Mouse (Mus musculus): ENCODE measurements around the gene Synj2. TPM values are rescaled to one million over a fixed set of nuclear protein-coding genes. Genes with fewer than 3 reads are reported as not detected.
A peak's percentile ranks its signal among the peaks of the same experiment; 100 is the strongest.

Synj2 gene
- total and polyA plus RNA-seq, 2 experiments: 0.66 to 3.0 TPM

DNA sequence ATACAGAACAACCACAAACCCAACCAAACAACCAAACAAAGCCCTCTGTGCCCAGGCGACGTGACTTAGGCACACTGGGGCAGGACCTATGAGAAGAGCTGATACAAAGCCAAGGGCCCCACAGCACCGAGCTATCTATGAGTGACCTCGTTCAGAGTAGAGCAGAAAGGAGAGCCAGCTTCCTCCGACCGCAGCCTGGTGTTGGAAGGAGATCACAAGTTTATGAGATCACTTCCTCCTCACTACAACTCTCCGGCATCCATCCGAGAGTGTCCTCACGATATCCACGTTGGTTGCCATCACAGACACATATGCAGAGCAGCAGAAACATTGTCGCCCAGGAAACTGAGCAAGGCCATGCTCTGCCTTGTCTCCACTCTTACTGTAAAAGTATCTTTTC lies 67.5 kb downstream of the Synj2 start:
- no peak for DNase-seq (ENCODE audit: extremely low read depth, low read depth, low spot score)
- TF ChIP-seq CTCF (IDR thresholded peaks at IDR 0.05; ENCODE audit: low read depth, low read length) (no peak), POLR2A (IDR thresholded peaks at IDR 0.05; ENCODE audit: extremely low read depth, insufficient read depth, low read length) (no peak)
- Histone ChIP-seq H3K27me3 (ENCODE audit: control insufficient read depth, insufficient read depth, low read length) (no peaks in the 10 kb centered on the region), H3K4me1 (ENCODE audit: control insufficient read depth, insufficient read depth, low read length) (peaks cover 10% of the 10 kb centered on the region), H3K27ac (replicated peaks; ENCODE audit: insufficient read depth, low read depth, low read length) (no peak overlapping the region), H3K4me3 (ENCODE audit: insufficient read depth, low read depth, low read length) (no peak overlapping the region), H3K79me2 (ENCODE audit: control insufficient read depth, insufficient read depth, low read length) (no peaks in the 10 kb centered on the region), H3K9ac (ENCODE audit: low read depth, low read length) (no peak overlapping the region), H3K36me3 (ENCODE audit: control insufficient read depth, insufficient read depth, low read length) (no peaks in the 10 kb centered on the region)
- 72% methylated on average over 11 of the region's 11 CpGs for WGBS

DNA sequence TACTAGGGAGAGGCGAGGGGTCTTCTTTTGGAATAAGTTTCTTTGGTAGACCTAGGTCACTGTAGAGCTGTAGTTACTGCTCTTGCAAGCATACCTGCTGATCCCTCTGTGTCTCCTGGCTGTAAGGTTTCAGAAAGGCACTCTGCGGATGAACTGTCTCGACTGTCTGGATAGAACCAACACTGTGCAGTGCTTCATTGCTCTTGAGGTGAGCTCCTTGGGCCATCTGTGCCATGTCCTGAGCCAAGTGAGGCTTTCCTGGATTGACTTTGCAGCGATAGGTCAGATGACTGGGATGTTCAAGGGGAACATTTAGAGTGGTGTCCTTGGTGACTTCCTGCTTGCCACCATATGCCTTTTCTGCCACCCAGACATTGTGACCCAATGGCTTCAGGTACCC lies 68.5 kb downstream of the Synj2 start:
- 95% methylated on average over 4 of the region's 4 CpGs for WGBS
- no peak for TF ChIP-seq CTCF (IDR thresholded peaks at IDR 0.05; ENCODE audit: low read depth, low read length)
- TF ChIP-seq POLR2A (IDR thresholded peaks at IDR 0.05; ENCODE audit: extremely low read depth, insufficient read depth, low read length): no peak
- no peak for DNase-seq (ENCODE audit: extremely low read depth, low read depth, low spot score)

DNA sequence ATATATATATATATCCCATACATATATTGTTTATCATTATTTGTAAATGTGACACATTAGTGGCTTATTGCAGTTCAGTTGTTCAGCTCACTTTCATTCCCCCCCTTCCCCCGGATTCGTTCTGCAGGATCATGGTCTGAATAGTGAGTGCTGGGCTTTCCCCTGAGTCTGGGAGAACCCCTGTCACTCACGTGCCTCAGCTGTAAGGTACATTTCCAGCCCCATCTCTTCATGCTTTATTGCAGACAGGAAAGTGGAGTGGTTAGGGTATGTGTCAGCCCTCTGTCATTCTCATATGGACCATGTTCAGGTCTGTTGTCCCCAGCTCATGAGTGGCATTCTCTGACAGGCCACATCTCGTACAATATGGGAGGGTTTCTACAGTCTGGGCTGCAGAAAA lies 72.0 kb downstream of the Synj2 start:
- 94% methylated on average over 4 of the region's 4 CpGs for WGBS
- Histone ChIP-seq H3K4me3 (ENCODE audit: insufficient read depth, low read depth, low read length) (no peak overlapping the region), H3K79me2 (ENCODE audit: control insufficient read depth, insufficient read depth, low read length) (no peaks in the 10 kb centered on the region), H3K27ac (replicated peaks; ENCODE audit: insufficient read depth, low read depth, low read length) (no peak overlapping the region), H3K27me3 (ENCODE audit: control insufficient read depth, insufficient read depth, low read length) (no peaks in the 10 kb centered on the region), H3K4me1 (ENCODE audit: control insufficient read depth, insufficient read depth, low read length) (peaks cover 2% of the 10 kb centered on the region; the same call in 1 of the 2 replicates), H3K36me3 (ENCODE audit: control insufficient read depth, insufficient read depth, low read length) (no peaks in the 10 kb centered on the region), H3K9ac (ENCODE audit: low read depth, low read length) (no peak overlapping the region)
- DNase-seq (ENCODE audit: extremely low read depth, low read depth, low spot score): no peak
- TF ChIP-seq CTCF (IDR thresholded peaks at IDR 0.05; ENCODE audit: low read depth, low read length) (no peak), POLR2A (IDR thresholded peaks at IDR 0.05; ENCODE audit: extremely low read depth, insufficient read depth, low read length) (no peak)

More for the DNA sequence above, 68.5 kb downstream of the Synj2 start:
- Histone ChIP-seq H3K4me1 (ENCODE audit: control insufficient read depth, insufficient read depth, low read length) (peaks cover 10% of the 10 kb centered on the region), H3K36me3 (ENCODE audit: control insufficient read depth, insufficient read depth, low read length) (no peaks in the 10 kb centered on the region), H3K9ac (ENCODE audit: low read depth, low read length) (no peak overlapping the region), H3K4me3 (ENCODE audit: insufficient read depth, low read depth, low read length) (no peak overlapping the region), H3K27ac (replicated peaks; ENCODE audit: insufficient read depth, low read depth, low read length) (no peak overlapping the region), H3K79me2 (ENCODE audit: control insufficient read depth, insufficient read depth, low read length) (no peaks in the 10 kb centered on the region), H3K27me3 (ENCODE audit: control insufficient read depth, insufficient read depth, low read length) (no peaks in the 10 kb centered on the region)

DNA sequence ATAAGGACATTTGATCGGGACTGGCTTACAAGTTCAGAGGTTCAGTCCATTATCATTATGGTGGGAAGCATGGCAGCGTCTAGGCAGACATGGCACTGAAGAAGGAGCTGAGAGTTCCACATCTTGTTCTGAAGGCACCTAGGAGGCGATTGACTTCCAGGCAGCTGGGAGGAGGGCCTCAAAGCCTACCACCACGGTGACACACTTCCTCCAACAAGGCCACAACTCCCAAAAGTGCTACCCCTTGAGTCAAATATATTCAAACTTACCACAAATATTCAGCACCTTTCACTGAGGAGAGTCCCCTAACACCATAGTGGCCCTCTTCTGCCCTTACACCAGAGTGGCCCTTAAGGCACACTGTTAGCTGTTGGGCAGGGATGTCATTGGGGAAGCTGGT lies 73.9 kb downstream of the Synj2 start:
- no peaks in the 10 kb centered on the region for H3K27me3 ChIP-seq (ENCODE audit: control insufficient read depth, insufficient read depth, low read length)

DNA sequence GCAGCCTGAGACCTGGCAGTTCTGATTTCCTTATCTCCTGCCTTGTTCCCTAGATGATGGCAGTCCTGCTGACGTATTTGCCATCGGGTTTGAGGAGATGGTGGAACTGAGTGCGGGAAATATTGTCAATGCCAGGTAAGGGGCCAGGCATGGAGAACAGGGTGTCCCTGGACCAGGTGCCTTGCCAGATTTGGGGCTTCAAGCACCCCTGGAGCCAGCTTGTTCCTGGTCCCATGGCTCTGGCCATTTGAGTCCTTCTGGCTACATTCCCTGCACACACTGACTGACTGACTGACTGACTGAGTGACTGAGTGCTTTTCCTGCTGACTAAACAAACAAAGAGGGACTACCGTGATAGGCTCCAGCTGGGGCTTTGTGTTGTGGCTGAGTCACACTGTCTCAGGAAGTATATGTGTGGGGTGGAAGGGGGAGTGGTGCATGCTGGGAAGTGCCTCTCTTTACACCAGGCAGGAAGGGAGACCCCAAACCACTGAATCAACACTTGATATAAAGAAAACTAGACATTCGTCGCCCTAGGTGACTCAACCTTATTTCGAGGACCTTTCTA lies 75.2 kb downstream of the Synj2 start:
- no peak for DNase-seq (ENCODE audit: extremely low read depth, low read depth, low spot score)
- no peak overlapping the region for H3K9ac ChIP-seq (ENCODE audit: low read depth, low read length)
- WGBS: 74% methylated on average over 7 of the region's 7 CpGs
- H3K36me3 ChIP-seq (ENCODE audit: control insufficient read depth, insufficient read depth, low read length): no peaks in the 10 kb centered on the region
- no peak for TF ChIP-seq POLR2A (IDR thresholded peaks at IDR 0.05; ENCODE audit: extremely low read depth, insufficient read depth, low read length)
- no peak for TF ChIP-seq CTCF (IDR thresholded peaks at IDR 0.05; ENCODE audit: low read depth, low read length)
- no peak overlapping the region for H3K27ac ChIP-seq (replicated peaks; ENCODE audit: insufficient read depth, low read depth, low read length)
- no peaks in the 10 kb centered on the region for H3K27me3 ChIP-seq (ENCODE audit: control insufficient read depth, insufficient read depth, low read length)
- H3K4me3 ChIP-seq (ENCODE audit: insufficient read depth, low read depth, low read length): no peak overlapping the region
- no peaks in the 10 kb centered on the region for H3K79me2 ChIP-seq (ENCODE audit: control insufficient read depth, insufficient read depth, low read length)
- peaks cover 5% of the 10 kb centered on the region; the same call in 1 of the 2 replicates for H3K4me1 ChIP-seq (ENCODE audit: control insufficient read depth, insufficient read depth, low read length)

More for the DNA sequence above, 73.9 kb downstream of the Synj2 start:
- Histone ChIP-seq H3K4me1 (ENCODE audit: control insufficient read depth, insufficient read depth, low read length) (peaks cover 5% of the 10 kb centered on the region; the same call in 1 of the 2 replicates), H3K27ac (replicated peaks; ENCODE audit: insufficient read depth, low read depth, low read length) (no peak overlapping the region), H3K79me2 (ENCODE audit: control insufficient read depth, insufficient read depth, low read length) (no peaks in the 10 kb centered on the region), H3K36me3 (ENCODE audit: control insufficient read depth, insufficient read depth, low read length) (no peaks in the 10 kb centered on the region), H3K9ac (ENCODE audit: low read depth, low read length) (no peak overlapping the region), H3K4me3 (ENCODE audit: insufficient read depth, low read depth, low read length) (no peak overlapping the region)
- TF ChIP-seq CTCF (IDR thresholded peaks at IDR 0.05; ENCODE audit: low read depth, low read length) (no peak), POLR2A (IDR thresholded peaks at IDR 0.05; ENCODE audit: extremely low read depth, insufficient read depth, low read length) (no peak)
- WGBS: 85% methylated on average over 4 of the region's 4 CpGs
- DNase-seq (ENCODE audit: extremely low read depth, low read depth, low spot score): no peak

DNA sequence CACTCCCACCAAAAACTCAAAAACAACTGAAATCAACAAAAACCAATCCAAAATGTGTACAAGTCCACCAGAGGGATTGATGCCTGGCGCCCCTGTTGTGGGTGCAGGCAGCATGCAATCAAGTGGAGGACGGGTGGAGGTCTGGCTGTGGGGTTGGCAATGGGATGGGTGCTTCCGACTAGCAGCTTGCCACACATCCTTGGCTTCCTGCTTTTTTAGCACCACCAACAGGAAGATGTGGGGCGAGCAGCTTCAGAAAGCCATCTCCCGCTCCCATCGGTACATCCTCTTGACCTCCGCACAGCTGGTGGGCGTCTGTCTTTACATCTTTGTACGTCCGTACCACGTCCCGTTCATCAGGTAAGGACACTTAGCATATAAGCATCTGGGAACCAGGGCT lies 76.2 kb downstream of the Synj2 start:
- Histone ChIP-seq H3K4me1 (ENCODE audit: control insufficient read depth, insufficient read depth, low read length) (peaks cover 5% of the 10 kb centered on the region; the same call in 1 of the 2 replicates), H3K79me2 (ENCODE audit: control insufficient read depth, insufficient read depth, low read length) (no peaks in the 10 kb centered on the region), H3K9ac (ENCODE audit: low read depth, low read length) (no peak overlapping the region), H3K27ac (replicated peaks; ENCODE audit: insufficient read depth, low read depth, low read length) (no peak overlapping the region), H3K4me3 (ENCODE audit: insufficient read depth, low read depth, low read length) (no peak overlapping the region), H3K27me3 (ENCODE audit: control insufficient read depth, insufficient read depth, low read length) (no peaks in the 10 kb centered on the region), H3K36me3 (ENCODE audit: control insufficient read depth, insufficient read depth, low read length) (no peaks in the 10 kb centered on the region)
- 85% methylated on average over 12 of the region's 12 CpGs for WGBS
- DNase-seq (ENCODE audit: extremely low read depth, low read depth, low spot score): no peak
- TF ChIP-seq POLR2A (IDR thresholded peaks at IDR 0.05; ENCODE audit: extremely low read depth, insufficient read depth, low read length) (no peak), CTCF (IDR thresholded peaks at IDR 0.05; ENCODE audit: low read depth, low read length) (peak; percentile 21; the same call in 1 of the 2 replicates)
